Mouse (Mus musculus) thymus, postnatal 14 days (tissue): ENCODE data around the gene Gabbr2.

Experiments
- DNase-seq: peaks from one replicate; pipeline ENCODE4 v3.0.0; 2021

The Gabbr2 gene

DNA sequence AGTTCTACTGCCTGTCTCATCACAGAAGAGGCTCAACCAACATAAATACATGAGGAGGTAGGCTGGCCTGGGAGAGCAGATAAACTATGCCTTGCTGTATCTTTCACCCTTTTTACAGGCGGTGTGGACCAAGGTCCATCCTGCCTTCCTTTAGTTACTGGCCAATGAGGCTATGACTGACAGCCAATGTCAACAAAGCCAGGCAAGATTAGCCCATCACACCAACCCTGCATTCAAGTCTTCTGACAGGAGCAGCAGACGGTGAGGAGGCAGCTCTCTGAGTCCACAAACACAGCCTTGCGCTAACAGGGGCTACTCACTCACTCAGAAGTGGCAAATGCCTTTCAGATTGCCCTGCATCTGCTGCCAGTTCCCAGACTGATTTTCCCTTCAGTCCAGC lies 3.4 kb downstream of the Gabbr2 start:
- DNase-seq: no peak

- DNase-seq: no peak
Measured at GRCm38 (mm10) chr4:46987809-46988208, 3.9 kb downstream of the Gabbr2 start.

GRCm38 (mm10) chr4:46986054-46986453 lies 5.6 kb downstream of the Gabbr2 start:
- no peak for DNase-seq

- DNase-seq: no peak
Measured at GRCm38 (mm10) chr4:46982912-46983311, 8.8 kb downstream of the Gabbr2 start.

- DNase-seq: no peak
Measured at GRCm38 (mm10) chr4:46982094-46982493, 9.6 kb downstream of the Gabbr2 start.

DNA sequence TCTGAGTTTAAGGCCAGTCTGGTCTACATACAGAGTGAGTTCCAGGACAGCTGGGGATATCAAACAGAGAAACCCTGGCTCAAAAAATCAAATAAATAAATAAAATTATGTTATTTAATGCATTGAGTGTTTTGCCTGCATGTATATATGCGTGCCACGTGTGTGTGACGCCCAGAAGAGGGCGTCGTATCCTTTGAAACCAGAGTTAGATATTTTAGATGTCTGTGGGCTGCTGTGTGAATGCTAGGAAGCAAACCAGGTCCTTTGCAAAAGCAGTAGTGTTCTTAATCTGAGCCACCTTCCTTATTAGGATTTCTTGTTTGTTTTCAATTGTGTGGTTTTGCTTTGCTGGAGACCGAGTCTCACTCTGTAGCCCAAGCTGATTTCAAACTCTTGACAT lies 13.3 kb downstream of the Gabbr2 start:
- peak; percentile 49 for DNase-seq

- no peak for DNase-seq
Measured at GRCm38 (mm10) chr4:46977161-46977560, 14.5 kb downstream of the Gabbr2 start.

GRCm38 (mm10) chr4:46976671-46977071 lies 15.0 kb downstream of the Gabbr2 start:
- no peak for DNase-seq

GRCm38 (mm10) chr4:46973322-46973721 lies 18.4 kb downstream of the Gabbr2 start:
- no peak for DNase-seq

DNA sequence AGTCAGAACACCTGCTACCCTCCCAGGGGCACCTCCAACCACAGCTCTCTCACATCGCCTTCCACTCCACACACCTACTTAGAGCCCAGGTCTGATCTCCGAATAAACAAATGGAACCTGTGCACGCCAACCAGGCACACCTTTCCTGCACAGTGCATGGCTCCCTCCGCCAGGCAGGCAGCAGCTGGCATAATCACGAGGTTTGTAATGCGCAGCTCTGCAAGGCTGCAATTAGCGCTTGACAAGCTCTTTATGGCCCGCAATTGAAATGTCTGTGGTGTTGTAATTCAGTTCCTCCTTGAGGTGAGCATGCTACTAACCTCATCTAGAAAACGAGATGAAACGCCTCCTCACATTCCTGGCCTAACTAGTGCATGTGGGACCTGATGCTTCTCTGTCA lies 23.7 kb downstream of the Gabbr2 start:
- no peak for DNase-seq

GRCm38 (mm10) chr4:46966551-46966950 lies 25.1 kb downstream of the Gabbr2 start:
- no peak for DNase-seq

- DNase-seq: no peak
Measured at GRCm38 (mm10) chr4:46961403-46961802, 30.3 kb downstream of the Gabbr2 start.

DNA sequence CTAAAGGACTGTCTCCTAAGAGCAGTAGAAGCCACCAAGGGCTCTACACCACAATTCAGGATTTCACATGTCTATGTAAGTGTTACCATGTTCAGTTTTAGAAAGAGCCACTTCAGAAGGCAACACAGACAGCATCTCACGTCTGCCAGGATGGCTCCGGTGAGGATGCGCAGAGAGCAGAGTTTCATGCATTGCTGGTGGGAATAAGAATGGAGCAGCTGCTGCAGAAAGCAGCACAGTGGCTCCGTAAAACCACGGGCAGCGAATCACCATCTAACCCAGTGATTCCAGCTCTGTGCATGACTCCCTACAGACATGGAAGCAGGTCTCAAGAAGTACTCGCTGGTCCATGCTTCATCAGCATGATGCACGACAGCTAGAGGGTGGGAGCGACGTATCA lies 31.5 kb downstream of the Gabbr2 start:
- no peak for DNase-seq

DNA sequence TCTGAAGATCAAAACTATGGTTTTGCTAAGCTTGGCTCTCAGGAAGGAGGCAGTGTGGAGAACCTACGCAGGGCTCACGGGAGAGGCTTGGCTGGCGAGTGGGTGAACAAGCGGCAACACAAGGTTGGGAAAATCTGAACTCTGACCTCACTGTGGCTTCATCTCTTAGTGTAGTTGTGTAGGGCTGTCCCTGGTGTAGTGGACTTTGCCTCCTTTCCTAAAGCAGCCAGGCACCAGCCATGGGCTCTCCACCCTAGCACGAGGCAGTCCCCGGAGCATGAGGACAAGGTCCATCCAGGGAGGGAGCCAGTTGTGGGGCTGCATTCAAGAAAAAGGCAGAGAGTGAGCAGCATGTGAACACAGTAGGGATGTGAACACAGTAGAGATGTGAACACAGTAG lies 31.9 kb downstream of the Gabbr2 start:
- DNase-seq: no peak

DNA sequence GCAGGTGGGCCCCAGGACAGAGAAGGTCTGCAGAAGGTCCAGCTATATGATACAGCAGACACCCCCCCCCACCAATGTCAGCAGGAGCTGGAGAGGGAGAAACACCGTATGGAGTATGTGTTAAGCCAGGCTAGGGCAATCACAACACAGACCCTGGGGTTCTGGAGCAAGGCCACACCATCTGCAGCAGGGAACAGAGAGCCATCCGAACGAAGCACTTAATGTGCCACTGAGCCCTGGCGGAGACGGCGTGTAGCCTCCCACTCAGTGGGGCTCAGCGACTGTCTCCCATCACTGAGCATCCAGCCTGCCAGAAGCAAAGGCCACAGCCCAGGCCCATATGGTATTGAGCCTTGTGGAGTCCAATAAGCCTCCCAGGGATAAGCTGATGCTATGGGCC lies 33.7 kb downstream of the Gabbr2 start:
- DNase-seq: no peak

GRCm38 (mm10) chr4:46956966-46957365 lies 34.7 kb downstream of the Gabbr2 start:
- no peak for DNase-seq

- no peak for DNase-seq
Measured at GRCm38 (mm10) chr4:46953021-46953420, 38.7 kb downstream of the Gabbr2 start.

GRCm38 (mm10) chr4:46952562-46952961 lies 39.1 kb downstream of the Gabbr2 start:
- DNase-seq: no peak

DNA sequence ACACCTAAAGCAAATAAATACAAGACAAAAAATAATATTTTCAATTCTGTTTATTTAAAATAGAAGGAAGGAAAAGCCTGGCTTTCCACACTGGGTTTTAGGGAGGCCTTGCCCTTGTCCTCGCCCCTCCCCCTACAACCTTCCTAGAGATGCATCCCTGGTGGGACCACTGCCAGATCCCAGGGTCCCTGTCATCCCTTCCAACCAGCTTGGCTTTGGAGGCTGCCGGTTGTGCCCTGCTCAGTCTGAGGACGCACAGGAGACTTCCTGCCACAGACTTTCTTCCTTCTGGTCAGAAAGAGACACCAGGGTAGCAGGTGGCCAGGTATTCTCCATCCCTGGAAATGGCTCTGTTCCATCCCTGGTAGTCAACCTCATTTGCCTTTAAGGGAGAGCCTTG lies 57.4 kb downstream of the Gabbr2 start:
- DNase-seq: no peak

DNA sequence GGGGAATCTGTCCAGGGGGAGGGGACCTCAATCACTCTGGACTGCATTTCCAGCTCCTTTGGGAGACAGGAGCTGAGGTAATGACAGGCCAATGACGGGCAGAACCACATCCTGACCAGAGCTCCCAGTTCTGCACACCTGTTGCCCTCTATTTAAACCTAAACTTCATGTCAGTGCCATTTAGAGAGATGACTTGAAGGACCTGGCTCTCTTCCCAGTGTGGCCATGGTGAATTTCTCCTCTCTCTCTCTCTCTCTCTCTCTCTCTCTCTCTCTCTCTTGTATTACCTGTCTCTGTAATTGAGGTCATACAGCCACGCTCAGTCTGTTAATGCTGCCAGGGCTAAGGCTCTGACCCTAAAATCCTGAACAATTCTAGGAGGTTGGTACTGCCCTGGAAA lies 58.1 kb downstream of the Gabbr2 start:
- no peak for DNase-seq

- no peak for DNase-seq
Measured at GRCm38 (mm10) chr4:46931706-46932397, 59.8 kb downstream of the Gabbr2 start.

DNA sequence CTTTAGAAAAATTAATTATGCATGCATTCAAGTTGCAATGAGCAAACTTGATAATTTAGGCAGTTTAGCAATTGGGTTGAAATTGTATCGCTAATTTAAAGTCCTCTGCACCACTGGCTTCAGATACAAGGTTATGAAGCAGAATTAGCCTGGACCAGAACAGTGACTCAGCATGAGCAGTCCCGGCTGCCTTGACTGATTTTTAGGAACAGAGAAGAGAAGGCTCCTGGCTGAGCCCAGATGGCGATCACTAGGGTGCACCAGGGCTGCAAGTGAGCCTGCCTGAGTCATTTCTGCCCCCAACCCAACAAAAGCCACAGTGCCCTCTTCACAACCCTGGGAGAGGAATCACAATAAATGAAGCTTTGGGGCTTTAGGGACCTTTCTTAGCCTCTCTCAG lies 63.6 kb downstream of the Gabbr2 start:
- DNase-seq: no peak

DNA sequence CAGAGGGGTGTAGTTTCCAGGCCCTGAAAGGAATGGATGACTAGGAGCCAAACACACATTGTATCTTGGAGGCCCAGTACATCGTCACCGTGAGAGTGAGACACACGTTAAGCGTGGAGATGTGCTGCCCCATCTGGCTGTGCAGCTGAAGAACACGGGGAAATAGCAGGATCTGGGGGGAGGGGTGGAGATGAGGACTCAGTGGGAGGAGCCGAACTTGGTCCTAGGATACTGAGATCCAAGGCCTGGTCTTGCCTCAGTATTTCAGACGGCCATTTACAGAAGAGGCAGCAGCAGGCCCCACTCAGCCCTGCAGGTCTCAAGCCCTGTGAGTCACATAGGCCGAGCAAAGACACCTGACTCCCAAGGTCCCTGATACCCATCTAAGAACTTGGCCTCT lies 72.5 kb downstream of the Gabbr2 start:
- DNase-seq: no peak

GRCm38 (mm10) chr4:46916786-46917185 lies 74.9 kb downstream of the Gabbr2 start:
- DNase-seq: no peak

DNA sequence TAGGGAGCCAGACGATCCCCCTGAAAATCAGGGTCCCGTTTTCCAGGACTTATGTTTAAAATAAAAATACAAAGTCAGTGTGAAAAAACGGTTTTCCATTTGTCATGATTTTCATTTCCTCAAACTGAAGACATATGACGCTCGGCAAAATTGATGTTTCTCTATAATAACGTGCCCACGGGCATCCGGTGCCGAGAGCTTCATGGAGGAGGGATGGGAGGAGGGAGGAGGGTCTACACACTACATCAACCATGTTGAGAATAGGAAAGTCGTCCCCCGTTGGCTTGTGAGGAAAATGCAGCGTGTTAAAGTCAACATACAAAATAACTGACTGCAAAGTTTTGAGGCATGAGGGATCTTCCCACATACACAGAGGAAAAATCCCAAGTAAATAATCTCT lies 75.7 kb downstream of the Gabbr2 start:
- no peak for DNase-seq

DNA sequence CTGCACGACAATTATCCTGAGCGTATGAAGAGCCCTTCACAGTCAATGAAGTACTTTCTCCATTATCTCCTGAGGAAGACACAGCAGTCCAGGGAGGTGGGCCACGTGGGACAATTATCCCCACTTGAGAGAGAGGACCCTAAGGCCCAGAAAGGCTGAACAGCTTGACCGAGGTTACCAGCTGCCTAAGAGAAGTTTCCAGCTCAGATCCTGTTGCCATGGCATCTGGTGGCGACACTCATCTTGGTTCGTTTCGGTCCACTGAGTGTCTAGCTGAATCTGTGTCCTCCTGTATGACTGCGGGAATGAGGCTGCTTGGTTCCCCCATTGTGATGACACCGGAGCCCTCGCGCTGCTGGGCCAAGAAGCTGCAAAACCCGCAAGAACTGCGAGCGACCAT lies 76.2 kb downstream of the Gabbr2 start:
- no peak for DNase-seq
